Mouse (Mus musculus) liver, postnatal 0 days (tissue): Measurements from ENCODE around the gene Trpm3. TPM values are rescaled to one million over a fixed set of nuclear protein-coding genes. Genes with fewer than 3 reads are reported as not detected.

Experiments used
- ATAC-seq: fragments of 200-750 bp; cut with Nextera tagmentation; 2 replicates; pipeline ENCODE4 v1.8.0; 2017; ENCODE audit warnings: mild to moderate bottlenecking, moderate library complexity
- DNase-seq: peaks from one replicate; pipeline ENCODE4 v3.0.0-alpha.2; 2016
- H3K27ac ChIP-seq: fragments of 300-500 bp; sonication (generic); 2 replicates; pipeline ENCODE4 v1.5.1; 2014; ENCODE audit warnings: antibody characterized with exemption, moderate library complexity, mild to moderate bottlenecking, low read depth
- H3K27me3 ChIP-seq: fragments of 300-500 bp; sonication (generic); 2 replicates; pipeline ENCODE4 v1.6.1; 2014; ENCODE audit warnings: low read length, control low read depth, mixed read lengths; ENCODE audit not compliant: insufficient read depth
- H3K36me3 ChIP-seq: fragments of 300-500 bp; sonication (generic); replicated peaks from 2 replicates; pipeline ENCODE4 v1.6.1; 2014; ENCODE audit warnings: mild to moderate bottlenecking, control low read depth, low read length, moderate library complexity, mixed read lengths; ENCODE audit not compliant: insufficient read depth
- H3K4me1 ChIP-seq: fragments of 300-500 bp; sonication (generic); 2 replicates; pipeline ENCODE4 v1.6.1; 2014; ENCODE audit warnings: antibody characterized with exemption, mild to moderate bottlenecking, control low read depth; ENCODE audit not compliant: insufficient read depth
- H3K4me2 ChIP-seq: fragments of 300-500 bp; sonication (generic); 2 replicates; pipeline ENCODE4 v1.6.1; 2014; ENCODE audit warnings: low read depth, mild to moderate bottlenecking, low read length, moderate library complexity, mixed read lengths
- H3K4me3 ChIP-seq: fragments of 300-500 bp; sonication (generic); 2 replicates; pipeline ENCODE4 v1.5.1; 2014; ENCODE audit warnings: low read depth, low read length
- H3K9ac ChIP-seq: fragments of 300-500 bp; sonication (generic); replicated peaks from 2 replicates; pipeline ENCODE4 v1.6.1; 2014; ENCODE audit warnings: mild to moderate bottlenecking, moderate library complexity
- H3K9me3 ChIP-seq: fragments of 300-500 bp; sonication (generic); 2 replicates; pipeline ENCODE4 v1.6.1; 2016; ENCODE audit warnings: mild to moderate bottlenecking, control low read depth, low read length, mixed read lengths
- CTCF ChIP-seq: sonication (generic); IDR thresholded peaks from 2 replicates; pipeline ENCODE4 v1.5.1; 2016; ENCODE audit warnings: antibody characterized with exemption, low read depth
- EP300 ChIP-seq: IDR thresholded peaks from 2 replicates; pipeline ENCODE4 v1.6.1; 2016; ENCODE audit warnings: antibody characterized with exemption, low read depth, mild to moderate bottlenecking
- WGBS: fragments of 180-500 bp; shearing (Covaris S2); extraction: QIAGEN DNeasy Blood & Tissue Kit; methylation state at CpG from one replicate; pipeline ENCODE4 v1.1.7; 2014; ENCODE audit not compliant: insufficient replicate concordance; 5-methylcytosine and 5-hydroxymethylcytosine counted together
- polyA plus RNA-seq: library from polyadenylated mRNA; unstranded; fragments of >200 nt; fragmentation: Nextera tagmentation; extraction: Ambion mirVana; gene quantifications from 2 replicates; pipeline ENCODE4 v1.2.1, GENCODE M21; 2015

Gene Trpm3
- polyA plus RNA-seq, 1 experiment from 2014 or later: 0.02 TPM

DNA sequence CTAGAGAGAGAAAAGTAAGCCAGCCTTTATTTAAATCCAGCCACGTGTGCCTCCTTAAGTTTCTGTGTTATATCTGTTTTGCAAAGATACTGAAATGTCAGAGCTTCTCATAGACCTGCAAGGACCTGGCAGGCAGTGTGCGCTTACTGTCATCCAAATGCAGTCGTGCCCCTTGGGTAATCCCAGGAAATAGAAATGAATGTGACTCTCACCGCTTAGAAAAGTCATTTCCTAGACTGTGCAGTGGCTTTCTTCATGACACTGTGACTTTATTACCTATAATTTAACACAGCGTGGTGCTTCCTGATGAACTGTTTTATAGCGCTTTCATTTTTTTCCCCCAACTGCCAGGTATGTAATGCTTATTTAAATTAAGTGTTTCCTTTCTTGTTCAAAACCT, 379.7 kb downstream of the Trpm3 start:
- H3K9ac ChIP-seq: no peak overlapping the region
- no peaks in the 10 kb centered on the region for H3K36me3 ChIP-seq
- H3K9me3 ChIP-seq: no peaks in the 10 kb centered on the region
- H3K27me3 ChIP-seq: no peaks in the 10 kb centered on the region
- TF ChIP-seq EP300: no peak
- no peak for TF ChIP-seq CTCF
- no peak for ATAC-seq
- H3K4me2 ChIP-seq: no peak overlapping the region
- WGBS: 67% methylated on average over 6 of the region's 6 CpGs
- no peak overlapping the region for H3K27ac ChIP-seq
- no peak for DNase-seq
- no peaks in the 10 kb centered on the region for H3K4me1 ChIP-seq
- no peak overlapping the region for H3K4me3 ChIP-seq

DNA sequence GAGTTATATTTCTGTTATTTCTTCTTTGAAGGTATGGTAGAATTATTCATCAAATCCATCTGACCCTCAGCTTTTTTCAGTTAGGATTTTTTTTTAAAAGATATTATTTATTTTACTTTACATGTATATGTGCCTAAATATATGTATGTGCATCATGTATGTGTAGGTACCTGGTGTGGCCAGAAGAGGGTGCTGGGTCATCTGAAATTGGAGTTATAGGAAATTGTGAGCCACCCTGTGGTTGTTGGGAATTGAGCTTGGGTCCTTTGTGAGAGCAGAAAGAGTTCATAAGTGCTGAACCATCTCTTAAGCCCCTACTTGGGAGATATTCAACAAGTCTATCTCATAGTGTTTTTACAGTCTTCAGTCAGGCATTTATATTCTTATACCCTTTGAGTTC, 389.1 kb downstream of the Trpm3 start:
- Histone ChIP-seq H3K4me3 (no peak overlapping the region), H3K27me3 (no peaks in the 10 kb centered on the region), H3K9me3 (no peaks in the 10 kb centered on the region), H3K4me2 (no peak overlapping the region), H3K4me1 (no peaks in the 10 kb centered on the region), H3K36me3 (no peaks in the 10 kb centered on the region), H3K27ac (no peak overlapping the region), H3K9ac (no peak overlapping the region)
- DNase-seq (no peak), ATAC-seq (no peak)
- TF ChIP-seq CTCF (no peak), EP300 (no peak)

DNA sequence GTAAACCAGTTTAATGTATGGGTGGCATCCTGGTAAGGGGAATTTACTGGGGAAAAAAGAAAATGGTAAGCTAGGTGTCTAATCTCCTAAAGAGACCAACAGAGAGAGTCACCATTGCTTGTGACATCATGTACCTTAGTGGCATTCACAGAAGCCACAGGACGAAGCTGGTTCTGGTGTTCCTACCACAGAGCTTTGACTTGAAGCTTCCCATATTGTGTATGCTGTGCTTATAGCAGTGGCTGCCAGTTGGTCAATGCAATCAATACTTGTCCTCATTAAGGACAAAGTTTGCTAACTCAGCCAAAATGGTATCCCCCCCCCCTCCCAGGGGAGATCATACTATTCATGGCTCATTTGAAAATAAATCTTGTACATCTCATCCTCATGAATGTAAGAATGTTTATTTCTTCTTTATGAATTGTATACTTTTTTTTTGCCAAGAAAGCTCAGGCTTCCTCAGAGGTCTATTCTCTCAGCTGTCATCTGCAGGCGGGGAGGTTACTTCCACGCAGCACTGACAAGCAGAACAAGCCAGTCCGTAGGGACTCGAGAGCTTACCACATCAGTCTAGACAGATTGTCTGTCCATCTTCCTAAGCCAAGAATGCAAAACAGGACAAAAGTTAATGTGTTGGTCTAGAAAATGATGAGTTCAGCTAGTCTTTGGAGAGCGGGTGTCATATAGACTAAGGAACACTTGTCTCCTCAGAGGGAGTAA, 404.3 kb downstream of the Trpm3 start:
- no peaks in the 10 kb centered on the region for H3K4me1 ChIP-seq
- ATAC-seq (no peak), DNase-seq (no peak)
- no peak overlapping the region for H3K27ac ChIP-seq
- 78% methylated on average over 6 of the region's 6 CpGs for WGBS
- H3K27me3 ChIP-seq: no peaks in the 10 kb centered on the region
- H3K4me3 ChIP-seq: no peak overlapping the region
- no peaks in the 10 kb centered on the region for H3K36me3 ChIP-seq
- no peak overlapping the region for H3K4me2 ChIP-seq
- H3K9ac ChIP-seq: no peak overlapping the region
- no peak for TF ChIP-seq EP300
- no peak for TF ChIP-seq CTCF
- no peaks in the 10 kb centered on the region for H3K9me3 ChIP-seq

DNA sequence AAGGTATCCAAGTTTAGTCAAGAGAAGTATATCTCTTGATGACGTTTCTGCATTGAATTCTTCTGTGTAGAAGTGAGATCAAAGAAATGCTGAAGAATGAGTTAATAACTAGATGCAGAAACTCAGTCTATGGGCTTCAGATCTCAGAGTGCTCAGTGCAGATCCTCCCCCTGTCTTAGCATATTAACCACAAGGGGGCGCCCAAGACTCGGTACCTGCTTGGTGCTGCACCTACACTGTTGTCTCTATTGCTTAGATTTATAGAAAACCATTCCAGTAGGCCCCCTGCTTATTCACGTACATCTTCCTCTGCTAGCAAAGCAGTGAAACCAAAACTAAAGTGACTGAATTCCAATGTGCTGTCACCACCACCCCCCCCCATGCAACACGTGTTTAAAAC, 413.3 kb downstream of the Trpm3 start:
- WGBS: 26% methylated on average over 5 of the region's 5 CpGs
- H3K4me2 ChIP-seq: no peak overlapping the region
- no peaks in the 10 kb centered on the region for H3K27me3 ChIP-seq
- H3K4me1 ChIP-seq: no peaks in the 10 kb centered on the region
- no peak overlapping the region for H3K27ac ChIP-seq
- TF ChIP-seq EP300 (no peak), CTCF (peak; percentile 78)
- no peak overlapping the region for H3K4me3 ChIP-seq
- no peaks in the 10 kb centered on the region for H3K36me3 ChIP-seq
- DNase-seq (peak; percentile 58), ATAC-seq (no peak)
- no peaks in the 10 kb centered on the region for H3K9me3 ChIP-seq
- H3K9ac ChIP-seq: no peak overlapping the region

DNA sequence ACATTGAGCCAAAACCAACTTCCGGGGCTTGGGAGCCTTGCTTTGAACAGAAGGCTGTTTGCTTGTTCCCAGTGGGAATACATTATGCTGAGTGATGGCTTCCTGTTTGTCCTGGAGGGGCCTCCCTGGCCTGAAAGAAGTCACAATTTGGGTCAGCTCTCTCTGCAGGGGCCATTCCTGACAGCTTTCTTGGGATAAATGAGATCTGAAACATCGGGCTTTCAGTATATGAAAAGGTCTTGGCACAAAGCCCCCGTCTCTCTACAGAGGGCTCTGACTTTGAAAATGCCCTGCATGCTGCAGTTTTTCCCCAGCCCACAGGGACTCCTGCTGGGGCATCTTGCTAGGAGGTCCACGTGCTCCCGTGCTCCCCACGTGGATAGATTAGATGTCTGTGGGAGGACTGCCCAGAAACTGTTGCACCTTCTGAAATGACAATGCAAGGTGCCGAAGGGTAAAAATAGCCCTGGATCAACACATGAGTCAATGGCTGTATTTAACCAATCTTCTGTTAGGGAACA, 415.6 kb downstream of the Trpm3 start:
- no peak for DNase-seq
- 34% methylated on average over 7 of the region's 7 CpGs for WGBS
- no peak overlapping the region for H3K27ac ChIP-seq
- H3K4me2 ChIP-seq: no peak overlapping the region
- H3K9me3 ChIP-seq: no peaks in the 10 kb centered on the region
- H3K36me3 ChIP-seq: no peaks in the 10 kb centered on the region
- no peak for ATAC-seq
- TF ChIP-seq EP300 (no peak), CTCF (no peak)
- no peak overlapping the region for H3K9ac ChIP-seq
- no peaks in the 10 kb centered on the region for H3K4me1 ChIP-seq
- no peak overlapping the region for H3K4me3 ChIP-seq
- no peaks in the 10 kb centered on the region for H3K27me3 ChIP-seq

DNA sequence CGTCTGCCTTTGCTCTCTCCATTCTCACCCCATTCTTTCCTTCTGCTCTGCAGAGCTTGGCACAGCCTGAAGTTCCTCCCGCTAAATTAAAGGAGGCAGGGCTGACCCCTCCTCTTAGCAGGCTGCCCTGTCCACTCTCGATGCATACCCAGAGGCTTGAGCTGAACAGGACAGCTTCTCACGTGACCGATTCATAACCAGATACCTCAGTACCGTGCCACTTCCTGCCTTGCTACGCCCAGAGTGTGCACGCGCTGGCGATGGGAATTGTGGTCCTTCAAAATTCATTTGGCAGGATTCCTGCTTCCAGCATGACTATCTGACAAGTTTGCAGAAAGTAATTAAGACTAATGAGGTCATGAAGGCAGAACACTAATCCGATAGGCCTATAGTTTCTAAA, 433.6 kb downstream of the Trpm3 start:
- no peaks in the 10 kb centered on the region for H3K27me3 ChIP-seq
- 75% methylated on average over 11 of the region's 11 CpGs for WGBS

More for the DNA sequence above, 433.6 kb downstream of the Trpm3 start:
- no peak overlapping the region for H3K27ac ChIP-seq
- H3K4me2 ChIP-seq: no peak overlapping the region
- no peak for TF ChIP-seq CTCF
- TF ChIP-seq EP300: no peak
- ATAC-seq: no peak
- H3K4me3 ChIP-seq: no peak overlapping the region
- H3K36me3 ChIP-seq: no peaks in the 10 kb centered on the region
- no peaks in the 10 kb centered on the region for H3K9me3 ChIP-seq
- no peak overlapping the region for H3K9ac ChIP-seq
- no peaks in the 10 kb centered on the region for H3K4me1 ChIP-seq
- no peak for DNase-seq
